Mouse (Mus musculus) embryonic fibroblast, embryonic 13.5 days (primary cell): Measurements from ENCODE around the gene Fhit. TPM values are rescaled to one million over a fixed set of nuclear protein-coding genes. Genes with fewer than 3 reads are reported as not detected.

Source experiments
- H3K27ac ChIP-seq: 2 replicates; pipeline ENCODE4 v1.5.1; 2012; ENCODE audit warnings: low read length, control low read depth, inconsistent platforms; ENCODE audit not compliant: insufficient read depth
- H3K4me1 ChIP-seq: 2 replicates; pipeline ENCODE4 v1.6.1; 2011; ENCODE audit warnings: low read length; ENCODE audit not compliant: control insufficient read depth, insufficient read depth
- H3K4me3 ChIP-seq: 2 replicates; pipeline ENCODE4 v1.5.1; 2011; ENCODE audit warnings: mild to moderate bottlenecking, control low read depth, low read length; ENCODE audit not compliant: insufficient read depth
- CTCF ChIP-seq: IDR thresholded peaks from 2 replicates; pipeline ENCODE4 v1.5.1; 2011; ENCODE audit warnings: mild to moderate bottlenecking, control low read depth, low read length, moderate library complexity, borderline replicate concordance; ENCODE audit not compliant: insufficient read depth
- POLR2A ChIP-seq: IDR thresholded peaks from 2 replicates; pipeline ENCODE4 v1.6.1; 2011; ENCODE audit warnings: low read depth, mild to moderate bottlenecking, control low read depth, low read length, moderate library complexity
- polyA plus RNA-seq: library from polyadenylated mRNA; stranded (reverse); fragments of >200 nt; gene quantifications from 2 replicates; pipeline ENCODE4 v1.2.4, GENCODE M21; 2011; ENCODE audit warnings: low read depth; ENCODE audit not compliant: missing spikeins, insufficient read length

Fhit gene
- polyA plus RNA-seq, 1 experiment, result 1.4 TPM

- Histone ChIP-seq H3K4me1 (no peaks in the 10 kb centered on the region), H3K4me3 (no peak overlapping the region), H3K27ac (no peak overlapping the region)
- no peak for TF ChIP-seq CTCF
- TF ChIP-seq POLR2A, result no peak
Observed at GRCm38 (mm10) chr14:9646233-9646632, 1515.6 kb downstream of the Fhit start.

GRCm38 (mm10) chr14:9644216-9645166 lies 1517.3 kb downstream of the Fhit start:
- TF ChIP-seq POLR2A (no peak), CTCF (no peak)
- Histone ChIP-seq H3K4me1 (no peaks in the 10 kb centered on the region), H3K4me3 (no peak overlapping the region), H3K27ac (no peak overlapping the region)

DNA sequence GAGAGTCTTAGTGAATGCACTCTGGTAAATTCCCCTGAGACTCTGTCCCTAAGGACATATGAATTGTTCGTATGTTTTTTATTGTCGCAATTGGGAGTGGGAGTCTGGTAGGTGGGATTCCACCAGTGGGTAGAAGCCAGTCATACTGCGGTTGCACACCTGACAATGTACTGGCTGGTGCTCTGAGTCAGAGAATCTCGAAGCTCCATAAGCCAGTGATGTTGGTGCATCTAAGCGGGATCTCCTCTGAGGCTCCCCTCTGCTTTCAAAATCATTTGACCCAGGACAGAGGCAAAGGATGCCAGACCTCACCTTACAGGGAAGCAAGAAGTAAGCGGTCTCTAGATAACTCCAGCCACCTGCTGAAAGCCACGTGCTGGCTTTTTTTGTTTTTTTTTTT lies 1518.1 kb downstream of the Fhit start:
- no peak overlapping the region for H3K27ac ChIP-seq
- no peak overlapping the region for H3K4me3 ChIP-seq
- no peaks in the 10 kb centered on the region for H3K4me1 ChIP-seq
- TF ChIP-seq POLR2A, result no peak
- no peak for TF ChIP-seq CTCF

GRCm38 (mm10) chr14:9642628-9643027 lies 1519.2 kb downstream of the Fhit start:
- H3K4me1 ChIP-seq, result no peaks in the 10 kb centered on the region
- TF ChIP-seq CTCF (no peak), POLR2A (no peak)
- H3K27ac ChIP-seq, result no peak overlapping the region
- no peak overlapping the region for H3K4me3 ChIP-seq

- Histone ChIP-seq H3K4me1 (no peaks in the 10 kb centered on the region), H3K27ac (no peak overlapping the region), H3K4me3 (no peak overlapping the region)
- TF ChIP-seq CTCF (no peak), POLR2A (no peak)
Observed at GRCm38 (mm10) chr14:9642068-9642467, 1519.8 kb downstream of the Fhit start.

- no peaks in the 10 kb centered on the region for H3K4me1 ChIP-seq
- no peak overlapping the region for H3K27ac ChIP-seq
- TF ChIP-seq POLR2A, result no peak
- TF ChIP-seq CTCF, result no peak
- H3K4me3 ChIP-seq, result no peak overlapping the region
Observed at GRCm38 (mm10) chr14:9634247-9634991, 1527.4 kb downstream of the Fhit start.

GRCm38 (mm10) chr14:9632537-9632936 lies 1529.3 kb downstream of the Fhit start:
- no peak for TF ChIP-seq CTCF
- H3K27ac ChIP-seq, result no peak overlapping the region

DNA sequence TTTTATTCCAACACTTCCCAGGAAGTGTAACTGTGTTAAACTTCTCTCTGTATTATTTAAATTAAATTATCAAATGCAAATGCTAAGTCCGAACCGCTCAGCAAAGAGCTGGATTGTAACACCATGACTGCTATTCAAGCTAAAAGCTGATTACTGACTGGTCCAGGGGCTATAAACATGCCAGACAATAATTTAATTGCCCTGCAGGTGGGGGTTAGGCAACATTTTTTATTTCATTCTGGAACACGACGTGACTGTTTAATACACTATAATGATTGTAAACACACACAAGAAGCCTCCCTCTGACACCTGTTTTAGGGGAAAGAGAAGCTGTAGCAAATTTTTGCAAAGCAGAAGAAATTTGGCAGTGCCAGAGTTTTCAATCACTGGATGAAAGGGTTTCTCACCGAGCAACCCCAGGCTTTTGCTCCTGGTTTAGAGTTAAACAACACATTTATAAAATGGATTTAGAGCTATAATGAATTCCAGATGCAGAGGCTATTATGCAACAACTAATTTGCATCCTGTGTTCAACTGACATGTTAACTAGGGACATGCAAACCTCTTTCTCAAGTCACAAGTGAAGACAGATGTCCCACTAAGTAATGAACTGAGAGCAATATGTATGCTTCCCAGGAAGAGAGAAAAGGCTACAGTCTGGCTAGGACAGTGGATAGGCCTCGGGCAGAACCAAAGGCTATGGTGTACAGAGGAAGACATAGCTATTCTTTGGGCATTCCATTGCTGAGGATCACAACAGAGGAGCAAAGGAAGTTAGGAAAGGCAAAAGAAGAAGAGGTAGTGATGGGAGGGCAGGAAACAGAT lies 1538.4 kb downstream of the Fhit start:
- Histone ChIP-seq H3K4me1 (no peaks in the 10 kb centered on the region), H3K4me3 (no peak overlapping the region), H3K27ac (no peak overlapping the region)
- TF ChIP-seq POLR2A, result no peak
- TF ChIP-seq CTCF, result no peak

More at GRCm38 (mm10) chr14:9632537-9632936, 1529.3 kb downstream of the Fhit start:
- Histone ChIP-seq H3K4me3 (no peak overlapping the region), H3K4me1 (no peaks in the 10 kb centered on the region)

DNA sequence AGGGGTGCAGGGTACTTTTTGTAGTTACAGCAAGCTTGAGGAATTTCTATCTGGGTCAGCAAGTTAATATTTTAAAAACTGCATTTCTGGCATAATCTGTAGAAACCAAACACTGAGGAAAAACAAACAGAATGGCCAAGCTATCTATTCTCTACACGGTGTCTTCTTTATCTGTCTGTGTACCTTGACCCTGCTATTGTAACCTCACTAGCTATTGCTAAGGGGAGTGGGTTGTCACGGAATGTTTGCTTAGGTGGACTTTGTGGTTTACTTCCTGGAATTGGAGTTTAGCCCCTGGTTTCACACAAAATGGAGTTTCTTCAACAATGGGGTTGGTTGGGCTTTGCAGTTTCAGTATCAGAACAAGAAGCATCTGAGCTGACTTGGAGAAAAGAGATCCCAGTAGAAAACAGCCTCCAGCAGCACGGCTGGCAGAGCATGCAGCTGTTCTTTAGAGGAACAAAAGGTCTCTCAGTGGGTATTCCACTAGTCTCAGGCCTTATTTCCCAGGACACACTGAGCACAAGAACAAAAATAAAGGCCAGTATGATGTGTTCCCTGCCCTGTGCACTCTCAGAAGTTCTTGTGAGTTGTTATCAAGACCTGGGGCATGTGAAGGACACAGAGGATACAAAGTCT lies 1540.8 kb downstream of the Fhit start:
- H3K4me1 ChIP-seq, result no peaks in the 10 kb centered on the region
- TF ChIP-seq CTCF (no peak), POLR2A (no peak)
- H3K4me3 ChIP-seq, result no peak overlapping the region
- no peak overlapping the region for H3K27ac ChIP-seq
